1 mouse cellular context compared by ENCODE assay signal in the genomic region with DNA sequence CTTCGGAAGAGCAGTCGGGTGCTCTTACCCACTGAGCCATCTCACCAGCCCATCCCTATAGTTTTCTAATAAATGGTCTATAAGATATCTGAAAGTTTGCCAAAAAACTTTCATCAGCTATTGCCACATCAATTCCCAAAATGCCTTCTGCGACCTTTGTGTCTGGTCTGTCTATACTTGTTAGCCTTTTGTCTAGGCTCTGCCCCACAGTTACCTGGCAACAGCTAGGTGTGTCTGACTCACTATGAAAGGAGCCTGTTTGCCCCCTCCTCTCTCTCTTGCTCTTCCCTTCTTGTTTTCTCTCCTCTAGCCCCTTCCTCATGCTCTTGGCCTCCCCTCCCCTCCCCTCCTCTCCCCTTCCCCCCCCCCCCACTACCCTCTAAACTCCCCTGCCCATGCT.
TF ChIP-seq lines count a peak whose summit lies in the region.

No protein-coding gene starts in this region.

TF ChIP-seq in ES-E14, 5 proteins besides CTCF, POLR2A, EP300 and RAD21 (continued from another document):
- TF ChIP-seq MAFK (IDR thresholded peaks at IDR 0.05; ENCODE audit: insufficient read depth, low read depth, low read length): no peak
